ENCODE assay signal across 9 mouse cellular contexts in the genomic region with DNA sequence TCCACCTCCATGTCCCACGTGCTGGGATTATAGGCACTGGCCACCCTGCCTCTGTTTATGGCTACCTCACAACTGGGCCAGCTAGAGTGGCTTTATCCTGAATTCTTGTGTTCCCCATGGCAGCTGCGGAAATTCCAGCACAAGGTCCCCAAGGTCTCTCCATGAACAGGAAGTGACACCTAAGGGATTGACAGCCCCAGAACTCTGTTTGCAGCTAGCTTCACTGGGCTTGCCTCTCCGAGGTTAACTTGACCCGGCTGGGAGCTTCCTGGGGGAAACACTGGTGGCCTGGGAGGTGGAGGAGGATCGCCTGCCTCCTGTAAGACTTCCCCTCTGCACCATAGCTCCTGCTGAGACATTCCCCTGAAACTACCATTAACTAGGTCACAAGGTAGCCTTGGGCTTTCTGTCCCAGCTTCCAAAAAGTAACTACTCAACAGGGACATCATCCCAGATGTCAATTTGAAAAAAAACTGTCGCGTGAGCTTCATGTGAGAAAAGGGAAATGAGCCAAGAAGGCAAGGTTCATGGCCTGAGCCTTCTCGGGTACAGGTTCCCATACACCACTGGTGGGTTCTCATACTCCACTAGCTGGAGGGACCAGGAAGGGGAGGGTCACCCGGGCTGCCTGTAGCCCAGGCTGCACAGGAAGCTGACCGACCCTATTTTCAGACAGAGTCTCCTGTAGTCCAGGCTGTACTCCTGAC. TPM values are rescaled to one million over a fixed set of nuclear protein-coding genes. Genes with fewer than 3 reads are reported as not detected.
DNase-seq lines count a peak whose midpoint lies in the region; ATAC-seq and TF ChIP-seq lines count a peak whose summit lies in the region.
"Had no signal": no experiment of that assay in that cellular context is flagged by ENCODE, and none has a peak within 500 bp of the region (broad histone marks: within the 10 kb centered on the region; RNA-seq: fewer than 3 reads in every experiment).

No protein-coding gene starts in this region.

- H3K27ac ChIP-seq in lung, embryonic 15.5 days: peak overlapping the region; percentile 95
- peak overlapping the region; percentile 76 for H3K27ac ChIP-seq in heart, embryonic 16.5 days (ENCODE audit: low read length)
- H3K27ac ChIP-seq in midbrain, postnatal 0 days (ENCODE audit: low read depth, low read length): no peak overlapping the region

- H3K9me3 ChIP-seq in lung, embryonic 15.5 days: no peaks in the 10 kb centered on the region
- H3K9me3 ChIP-seq in heart, embryonic 16.5 days (replicated peaks; ENCODE audit: control insufficient read depth, low read length): peaks cover 3% of the 10 kb centered on the region; the same call in 1 of the 2 replicates
- H3K9me3 ChIP-seq in midbrain, postnatal 0 days (ENCODE audit: low read length): no peaks in the 10 kb centered on the region
- H3K9me3 ChIP-seq: G1E had no signal

- peaks cover 20% of the 10 kb centered on the region for H3K4me1 ChIP-seq in lung, embryonic 15.5 days
- H3K4me1 ChIP-seq in heart, embryonic 16.5 days (ENCODE audit: control insufficient read depth, insufficient read depth, low read length): peaks cover 9% of the 10 kb centered on the region
- 0 out of 2 replicates have a peak, but pooled peaks cover 3% of the 10 kb centered on the region for H3K4me1 ChIP-seq in midbrain, postnatal 0 days (ENCODE audit: insufficient read depth, low read length)

- no peak for DNase-seq in lung, postnatal 25 days (ENCODE audit: low spot score)
- peak; percentile 39 to 58 for DNase-seq in kidney, postnatal 4 days
- DNase-seq in midbrain, postnatal 0 days (ENCODE audit: low spot score): no peak
- no peak for DNase-seq in layer of hippocampus, adult 8-10 months (ENCODE audit: low spot score in 2 of 2)
- DNase-seq in adipocyte (ENCODE audit: low spot score): no peak
- no peak for DNase-seq in gastrocnemius, postnatal 10 days

- H3K9ac ChIP-seq in lung, embryonic 15.5 days: peak overlapping the region; percentile 48; the same call in 1 of the 2 replicates
- H3K9ac ChIP-seq in heart, embryonic 16.5 days (ENCODE audit: low read length): peak overlapping the region; percentile 63
- no peak overlapping the region for H3K9ac ChIP-seq in midbrain, postnatal 0 days (replicated peaks; ENCODE audit: low read length, poor library complexity, severe bottlenecking)

- no peaks in the 10 kb centered on the region for H3K36me3 ChIP-seq in lung, embryonic 15.5 days
- H3K36me3 ChIP-seq in heart, embryonic 16.5 days (ENCODE audit: control insufficient read depth, insufficient read depth): no peaks in the 10 kb centered on the region
- no peaks in the 10 kb centered on the region for H3K36me3 ChIP-seq in midbrain, postnatal 0 days (ENCODE audit: insufficient read depth, low read length)
- H3K36me3 ChIP-seq: G1E had no signal

- WGBS in lung, embryonic 15.5 days: 28% methylated on average over 10 of the region's 10 CpGs
- WGBS in heart, embryonic 16.5 days: 32% methylated on average over 10 of the region's 10 CpGs
- 48% methylated on average over 10 of the region's 10 CpGs for WGBS in midbrain, postnatal 0 days

- H3K4me2 ChIP-seq in lung, embryonic 15.5 days: peak overlapping the region; percentile 78
- H3K4me2 ChIP-seq in heart, embryonic 16.5 days (ENCODE audit: low read depth, low read length): peak overlapping the region; percentile 65
- H3K4me2 ChIP-seq in midbrain, postnatal 0 days (ENCODE audit: low read depth, low read length, poor library complexity, severe bottlenecking): peak overlapping the region; percentile 90

- no peak for TF ChIP-seq CTCF in midbrain, postnatal 0 days (IDR thresholded peaks at IDR 0.05)

- H3K4me3 ChIP-seq in lung, embryonic 15.5 days: peak overlapping the region; percentile 48
- H3K4me3 ChIP-seq in heart, embryonic 16.5 days (ENCODE audit: low read length): peak overlapping the region; percentile 63
- H3K4me3 ChIP-seq in midbrain, postnatal 0 days (ENCODE audit: low read depth, low read length): peak overlapping the region; percentile 48

- H3K27me3 ChIP-seq in lung, embryonic 15.5 days: no peaks in the 10 kb centered on the region
- H3K27me3 ChIP-seq in heart, embryonic 16.5 days (ENCODE audit: control insufficient read depth, insufficient read depth, low read length): no peaks in the 10 kb centered on the region
- no peaks in the 10 kb centered on the region for H3K27me3 ChIP-seq in midbrain, postnatal 0 days (ENCODE audit: insufficient read depth, low read length)

- no peak for ATAC-seq in lung, embryonic 15.5 days (ENCODE audit: borderline replicate concordance, extremely low read depth, low FRiP score, low TSS enrichment)
- ATAC-seq in heart, embryonic 16.5 days (replicated peaks; ENCODE audit: extremely low read depth, insufficient read depth, low FRiP score): no peak
- no peak for ATAC-seq in midbrain, postnatal 0 days (ENCODE audit: low FRiP score)

RNA-seq across cellular contexts. Expression of a gene that starts 8.5 kb away (rescaled TPM):
- 292 and 304 TPM in 2 replicates for polyA plus RNA-seq in lung, embryonic 15.5 days (2015; fragmentation: Nextera tagmentation; extraction: Ambion mirVana)
- polyA plus RNA-seq in heart, embryonic 16.5 days (2015; fragmentation: Nextera tagmentation; extraction: Ambion mirVana): 190 and 224 TPM in 2 replicates
- 58.1 and 87.6 TPM in 2 replicates for total RNA-seq in midbrain, postnatal 0 days (2014; rRNA removed)
- 155 and 157 TPM in 2 replicates for polyA plus RNA-seq in midbrain, postnatal 0 days (2015; fragmentation: Nextera tagmentation; extraction: Ambion mirVana)
- 10 to 100 TPM; 50.2 to 60.7 (median 55.7) TPM for total RNA-seq in layer of hippocampus, adult 8-10 months (2022)
- total RNA-seq in gastrocnemius, postnatal 10 days (2021): 10 to 100 TPM; 18.8 to 25.7 TPM

RNA-seq across cellular contexts. Expression of a gene that starts 12.7 kb away (rescaled TPM):
- 0.19 and 0.33 TPM in 2 replicates for polyA plus RNA-seq in lung, embryonic 15.5 days (2015; fragmentation: Nextera tagmentation; extraction: Ambion mirVana)
- not detected in 2 replicates for polyA plus RNA-seq in heart, embryonic 16.5 days (2015; fragmentation: Nextera tagmentation; extraction: Ambion mirVana)
- not detected in 2 replicates for total RNA-seq in midbrain, postnatal 0 days (2014; rRNA removed)
- 0.93 and 1.1 TPM in 2 replicates for polyA plus RNA-seq in midbrain, postnatal 0 days (2015; fragmentation: Nextera tagmentation; extraction: Ambion mirVana)
- total RNA-seq in layer of hippocampus, adult 8-10 months (2022): 1 to 10 TPM; 3.3 to 4.4 (median 3.7) TPM
- under 1 TPM; 0.14 to 0.16 TPM for total RNA-seq in gastrocnemius, postnatal 10 days (2021)
- polyA plus RNA-seq: G1E had no signal

RNA-seq across cellular contexts. Expression of a gene that starts 20.4 kb away (rescaled TPM):
- polyA plus RNA-seq in lung, embryonic 15.5 days (2015; fragmentation: Nextera tagmentation; extraction: Ambion mirVana): 4.6 TPM in 2 replicates
- polyA plus RNA-seq in heart, embryonic 16.5 days (2015; fragmentation: Nextera tagmentation; extraction: Ambion mirVana): 1.4 TPM in 2 replicates
- 148 and 153 TPM in 2 replicates for total RNA-seq in midbrain, postnatal 0 days (2014; rRNA removed)
- polyA plus RNA-seq in midbrain, postnatal 0 days (2015; fragmentation: Nextera tagmentation; extraction: Ambion mirVana): 13.1 TPM in 2 replicates
- total RNA-seq in layer of hippocampus, adult 8-10 months (2022): 100 to 1,000 TPM in 2 of 4 experiments, 10 to 100 TPM in 2; 92.3 to 109 (median 102) TPM
- 10 to 100 TPM; 10.1 to 12.8 TPM for total RNA-seq in gastrocnemius, postnatal 10 days (2021)

RNA-seq across cellular contexts. Expression of a gene that starts 42.2 kb away (rescaled TPM):
- 2.6 and 2.9 TPM in 2 replicates for polyA plus RNA-seq in lung, embryonic 15.5 days (2015; fragmentation: Nextera tagmentation; extraction: Ambion mirVana)
- 4.5 and 5.7 TPM in 2 replicates for polyA plus RNA-seq in heart, embryonic 16.5 days (2015; fragmentation: Nextera tagmentation; extraction: Ambion mirVana)
- 0.44 and 2.8 TPM in 2 replicates for total RNA-seq in midbrain, postnatal 0 days (2014; rRNA removed)
- 1.6 and 2.2 TPM in 2 replicates for polyA plus RNA-seq in midbrain, postnatal 0 days (2015; fragmentation: Nextera tagmentation; extraction: Ambion mirVana)
- total RNA-seq in layer of hippocampus, adult 8-10 months (2022): 10 to 100 TPM in 2 of 4 experiments, 1 to 10 TPM in 2; 3.2 to 20.7 (median 11.6) TPM
- total RNA-seq in gastrocnemius, postnatal 10 days (2021): 1 to 10 TPM; 1.8 to 3.2 TPM

Comparison
In these comparisons a context has a peak if more than half of its experiments do, and no peak if none do; other contexts are left out.
1. DNase-seq: peak in kidney, postnatal 4 days (2 of 2); none in lung, postnatal 25 days (single experiment), midbrain, postnatal 0 days (single experiment), layer of hippocampus, adult 8-10 months (0 of 2), adipocyte (single experiment) and gastrocnemius, postnatal 10 days (single experiment).
2. RNA of a gene that starts 20.4 kb away (total RNA-seq): 148 to 153 TPM in midbrain, postnatal 0 days and 92.3 to 109 TPM in layer of hippocampus, adult 8-10 months; 10.1 to 12.8 TPM in gastrocnemius, postnatal 10 days; every median in the first group is over 4 times any median in the second.
3. Peak in every context shown above with its lines, with median percentiles within 50 percentile points of each other: H3K4me2 ChIP-seq and H3K4me3 ChIP-seq.